Mouse (Mus musculus): Measurements from ENCODE around the gene Slc41a2. TPM values are rescaled to one million over a fixed set of nuclear protein-coding genes. Genes with fewer than 3 reads are reported as not detected.

The Slc41a2 gene
- total and polyA plus RNA-seq, 2 experiments from 2014 or later, result 0.45 to 5.6 TPM

DNA sequence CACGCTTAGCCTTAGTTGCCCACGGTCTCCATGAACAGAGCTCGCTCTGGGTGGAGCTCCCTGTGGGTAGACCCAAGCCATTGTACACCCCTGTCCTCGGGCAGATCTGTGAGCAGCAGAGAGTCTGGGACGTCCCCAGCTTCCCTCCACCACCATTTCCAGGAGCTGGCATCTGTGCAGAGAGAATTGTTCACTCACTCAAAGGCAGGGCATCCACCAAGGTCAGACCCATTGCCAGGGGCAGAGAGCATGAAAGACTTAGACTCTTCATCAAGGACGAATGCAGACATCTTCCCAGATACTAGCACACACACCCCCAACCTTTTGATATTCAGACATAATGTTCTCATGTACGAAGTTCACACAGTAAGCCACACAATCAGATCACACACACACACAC, 136.2 kb downstream of the Slc41a2 start:
- Histone ChIP-seq H3K4me1 (ENCODE audit: control insufficient read depth, insufficient read depth) (0 out of 2 replicates have a peak, but pooled peaks cover 7% of the 10 kb centered on the region), H3K36me3 (replicated peaks; ENCODE audit: control insufficient read depth, insufficient read depth, low read length) (no peaks in the 10 kb centered on the region), H3K9ac (replicated peaks; ENCODE audit: low read depth, low read length) (no peak overlapping the region), H3K9me3 (replicated peaks; ENCODE audit: control insufficient read depth, low read length) (no peaks in the 10 kb centered on the region), H3K4me3 (ENCODE audit: low read depth, low read length) (no peak overlapping the region), H3K4me2 (ENCODE audit: low read depth, low read length) (no peak overlapping the region), H3K27ac (ENCODE audit: low read depth) (no peak overlapping the region), H3K27me3 (ENCODE audit: control insufficient read depth, insufficient read depth, low read length) (no peaks in the 10 kb centered on the region)
- 76% methylated on average over 7 of the region's 7 CpGs for WGBS
- TF ChIP-seq EP300 (IDR thresholded peaks at IDR 0.05; ENCODE audit: low read depth) (no peak), CTCF (IDR thresholded peaks at IDR 0.05; ENCODE audit: low read depth) (no peak)
- no peak for DNase-seq (ENCODE audit: low spot score)
- ATAC-seq (ENCODE audit: insufficient read depth, low read depth), result no peak

DNA sequence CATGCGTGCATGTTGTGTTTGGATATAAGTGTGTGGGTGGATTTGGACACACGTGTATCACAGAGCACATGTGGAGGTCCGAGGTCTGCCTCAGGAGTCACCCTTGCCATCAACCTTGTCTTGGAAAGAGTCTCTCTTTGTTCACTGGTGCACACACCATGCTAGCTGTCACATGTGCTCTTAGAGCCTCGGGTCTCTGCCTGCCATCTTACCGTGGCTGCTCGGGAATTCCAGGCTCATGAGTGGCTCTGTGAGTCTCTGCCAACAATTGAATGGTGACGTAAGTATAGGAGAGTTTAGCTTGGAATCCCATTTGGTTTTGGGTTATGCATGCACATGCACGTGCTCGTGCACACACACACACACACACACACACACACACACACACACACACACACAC, 138.4 kb downstream of the Slc41a2 start:
- Histone ChIP-seq H3K27me3 (ENCODE audit: control insufficient read depth, insufficient read depth, low read length) (no peaks in the 10 kb centered on the region), H3K9ac (replicated peaks; ENCODE audit: low read depth, low read length) (no peak overlapping the region), H3K27ac (ENCODE audit: low read depth) (no peak overlapping the region), H3K4me1 (ENCODE audit: control insufficient read depth, insufficient read depth) (0 out of 2 replicates have a peak, but pooled peaks cover 11% of the 10 kb centered on the region), H3K4me2 (ENCODE audit: low read depth, low read length) (no peak overlapping the region), H3K9me3 (replicated peaks; ENCODE audit: control insufficient read depth, low read length) (no peaks in the 10 kb centered on the region), H3K36me3 (replicated peaks; ENCODE audit: control insufficient read depth, insufficient read depth, low read length) (no peaks in the 10 kb centered on the region), H3K4me3 (ENCODE audit: low read depth, low read length) (no peak overlapping the region)
- peak; percentile 40; the same call in 1 of the 2 replicates for ATAC-seq (ENCODE audit: insufficient read depth, low read depth)
- peak; percentile 36 for DNase-seq (ENCODE audit: low spot score)
- TF ChIP-seq EP300 (IDR thresholded peaks at IDR 0.05; ENCODE audit: low read depth) (no peak), CTCF (IDR thresholded peaks at IDR 0.05; ENCODE audit: low read depth) (no peak)
- WGBS, result 50% methylated on average over 8 of the region's 9 CpGs

DNA sequence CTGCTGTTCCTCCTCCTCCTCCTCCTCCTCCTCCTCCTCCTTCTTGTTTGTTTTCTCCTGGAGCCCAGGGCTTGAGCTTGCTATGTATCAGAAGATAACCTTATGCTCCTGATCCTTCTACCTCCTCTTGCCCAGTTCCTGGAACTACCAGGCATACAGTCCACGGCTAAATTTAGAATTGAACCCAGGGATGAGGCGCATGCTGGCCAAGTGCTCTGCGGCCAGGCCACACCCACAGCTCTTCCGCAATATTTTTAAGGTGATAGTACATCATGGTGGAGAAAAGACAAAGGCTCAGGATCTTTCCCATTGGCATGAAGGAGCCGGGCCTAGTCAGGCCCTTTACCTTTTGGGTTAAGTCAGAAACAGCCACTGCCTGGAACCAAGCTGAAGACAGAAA, 139.0 kb downstream of the Slc41a2 start:
- no peak for TF ChIP-seq CTCF (IDR thresholded peaks at IDR 0.05; ENCODE audit: low read depth)
- TF ChIP-seq EP300 (IDR thresholded peaks at IDR 0.05; ENCODE audit: low read depth), result no peak

GRCm38 (mm10) chr10:83197690-83198336, 139.9 kb downstream of the Slc41a2 start:
- no peak overlapping the region for H3K9ac ChIP-seq (replicated peaks; ENCODE audit: low read depth, low read length)
- H3K36me3 ChIP-seq (replicated peaks; ENCODE audit: control insufficient read depth, insufficient read depth, low read length), result no peaks in the 10 kb centered on the region
- no peak overlapping the region for H3K4me3 ChIP-seq (ENCODE audit: low read depth, low read length)
- 58% methylated on average over 11 of the region's 11 CpGs for WGBS
- no peak overlapping the region for H3K27ac ChIP-seq (ENCODE audit: low read depth)
- TF ChIP-seq CTCF (IDR thresholded peaks at IDR 0.05; ENCODE audit: low read depth) (peak; percentile 75), EP300 (IDR thresholded peaks at IDR 0.05; ENCODE audit: low read depth) (no peak)
- H3K9me3 ChIP-seq (replicated peaks; ENCODE audit: control insufficient read depth, low read length), result no peaks in the 10 kb centered on the region
- DNase-seq (ENCODE audit: low spot score) (peak; percentile 53), ATAC-seq (ENCODE audit: insufficient read depth, low read depth) (peak; percentile 29; the same call in 1 of the 2 replicates)
- H3K27me3 ChIP-seq (ENCODE audit: control insufficient read depth, insufficient read depth, low read length), result no peaks in the 10 kb centered on the region
- 0 out of 2 replicates have a peak, but pooled peaks cover 11% of the 10 kb centered on the region for H3K4me1 ChIP-seq (ENCODE audit: control insufficient read depth, insufficient read depth)
- H3K4me2 ChIP-seq (ENCODE audit: low read depth, low read length), result no peak overlapping the region

More for the DNA sequence above, 139.0 kb downstream of the Slc41a2 start:
- Histone ChIP-seq H3K36me3 (replicated peaks; ENCODE audit: control insufficient read depth, insufficient read depth, low read length) (no peaks in the 10 kb centered on the region), H3K4me1 (ENCODE audit: control insufficient read depth, insufficient read depth) (0 out of 2 replicates have a peak, but pooled peaks cover 11% of the 10 kb centered on the region), H3K27me3 (ENCODE audit: control insufficient read depth, insufficient read depth, low read length) (no peaks in the 10 kb centered on the region), H3K9ac (replicated peaks; ENCODE audit: low read depth, low read length) (no peak overlapping the region), H3K27ac (ENCODE audit: low read depth) (no peak overlapping the region), H3K4me2 (ENCODE audit: low read depth, low read length) (no peak overlapping the region), H3K9me3 (replicated peaks; ENCODE audit: control insufficient read depth, low read length) (no peaks in the 10 kb centered on the region), H3K4me3 (ENCODE audit: low read depth, low read length) (no peak overlapping the region)
- peak; percentile 49 for DNase-seq (ENCODE audit: low spot score)
- ATAC-seq (ENCODE audit: insufficient read depth, low read depth), result peak; percentile 61
- WGBS, result 25% methylated on average over 5 of the region's 5 CpGs

DNA sequence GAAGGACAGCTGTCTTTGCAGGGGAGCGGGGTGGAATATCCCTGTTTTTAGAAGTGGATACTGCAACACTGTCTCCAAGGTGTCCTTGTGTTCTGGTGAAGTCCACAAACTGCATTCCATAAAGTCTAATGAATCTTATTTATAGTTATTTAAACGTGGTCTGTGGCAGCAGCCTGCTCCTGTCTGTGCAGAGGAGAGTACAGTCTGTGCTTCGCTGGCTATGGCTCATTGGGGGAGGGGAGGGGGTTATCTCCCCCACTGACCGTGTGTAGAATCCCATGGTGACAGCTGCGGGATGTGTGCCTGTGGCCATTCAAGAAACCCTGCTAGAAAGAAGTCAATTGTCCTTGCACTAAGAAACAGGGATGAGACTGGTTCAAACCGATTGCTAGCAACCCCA, 145.7 kb downstream of the Slc41a2 start:
- ATAC-seq (ENCODE audit: insufficient read depth, low read depth), result peak; percentile 74
- no peak overlapping the region for H3K4me2 ChIP-seq (ENCODE audit: low read depth, low read length)
- no peaks in the 10 kb centered on the region for H3K9me3 ChIP-seq (replicated peaks; ENCODE audit: control insufficient read depth, low read length)
- H3K9ac ChIP-seq (replicated peaks; ENCODE audit: low read depth, low read length), result no peak overlapping the region
- H3K4me3 ChIP-seq (ENCODE audit: low read depth, low read length), result no peak overlapping the region
- 40% methylated on average over 6 of the region's 6 CpGs for WGBS
- DNase-seq (ENCODE audit: low spot score), result no peak
- no peak for TF ChIP-seq EP300 (IDR thresholded peaks at IDR 0.05; ENCODE audit: low read depth)
- TF ChIP-seq CTCF (IDR thresholded peaks at IDR 0.05; ENCODE audit: low read depth), result no peak
- H3K36me3 ChIP-seq (replicated peaks; ENCODE audit: control insufficient read depth, insufficient read depth, low read length), result no peaks in the 10 kb centered on the region
- peak overlapping the region; percentile 27; the same call in 1 of the 2 replicates for H3K27ac ChIP-seq (ENCODE audit: low read depth)
- peaks cover 17% of the 10 kb centered on the region; the same call in 1 of the 2 replicates for H3K4me1 ChIP-seq (ENCODE audit: control insufficient read depth, insufficient read depth)
- no peaks in the 10 kb centered on the region for H3K27me3 ChIP-seq (ENCODE audit: control insufficient read depth, insufficient read depth, low read length)
